Mouse (Mus musculus) limb, embryonic 14.5 days (tissue): Measurements from ENCODE around the gene Slc37a1. TPM values are rescaled to one million over a fixed set of nuclear protein-coding genes. Genes with fewer than 3 reads are reported as not detected.

Experiments
- ATAC-seq: fragments of 200-750 bp; cut with Nextera tagmentation; 2 replicates; pipeline ENCODE4 v1.8.0; 2017; ENCODE audit warnings: low read depth, moderate number of reproducible peaks, moderate TSS enrichment; ENCODE audit not compliant: low FRiP score
- DNase-seq: peaks from one replicate; pipeline ENCODE4 v3.0.0-alpha.2; 2015; ENCODE audit warnings: low spot score
- H3K27ac ChIP-seq: fragments of 300-500 bp; sonication (generic); replicated peaks from 2 replicates; pipeline ENCODE4 v1.5.1; 2014; ENCODE audit warnings: low read depth, mild to moderate bottlenecking, low read length, moderate library complexity, mixed read lengths
- H3K27me3 ChIP-seq: fragments of 300-500 bp; sonication (generic); 2 replicates; pipeline ENCODE4 v1.6.1; 2014; ENCODE audit warnings: low read length, mixed read lengths; ENCODE audit not compliant: control insufficient read depth, insufficient read depth
- H3K36me3 ChIP-seq: fragments of 300-500 bp; sonication (generic); 2 replicates; pipeline ENCODE4 v1.6.1; 2014; ENCODE audit warnings: mild to moderate bottlenecking, low read length, moderate library complexity, mixed read lengths; ENCODE audit not compliant: control insufficient read depth, insufficient read depth
- H3K4me1 ChIP-seq: fragments of 300-500 bp; sonication (generic); 2 replicates; pipeline ENCODE4 v1.6.1; 2014; ENCODE audit warnings: antibody characterized with exemption, low read length, mixed read lengths; ENCODE audit not compliant: control insufficient read depth, insufficient read depth
- H3K4me2 ChIP-seq: fragments of 300-500 bp; sonication (generic); replicated peaks from 2 replicates; pipeline ENCODE4 v1.6.1; 2014; ENCODE audit warnings: low read depth, mild to moderate bottlenecking, low read length, moderate library complexity; ENCODE audit not compliant: severe bottlenecking
- H3K4me3 ChIP-seq: fragments of 300-500 bp; sonication (generic); replicated peaks from 2 replicates; pipeline ENCODE4 v1.5.1; 2014; ENCODE audit warnings: low read length
- H3K9ac ChIP-seq: fragments of 300-500 bp; sonication (generic); 2 replicates; pipeline ENCODE4 v1.6.1; 2014; ENCODE audit warnings: mild to moderate bottlenecking, low read depth, low read length, moderate library complexity; ENCODE audit not compliant: severe bottlenecking
- H3K9me3 ChIP-seq: fragments of 300-500 bp; sonication (generic); 2 replicates; pipeline ENCODE4 v1.6.1; 2016; ENCODE audit warnings: low read length; ENCODE audit not compliant: control insufficient read depth
- POLR2A ChIP-seq: fragments of 200-500 bp; IDR thresholded peaks from 2 replicates; pipeline ENCODE4 v1.8.0; 2012; ENCODE audit warnings: inconsistent platforms, mild to moderate bottlenecking, moderate library complexity, borderline replicate concordance; ENCODE audit not compliant: insufficient read depth, insufficient read length; ENCODE audit errors: extremely low read depth
- WGBS: fragments of 180-500 bp; shearing (Covaris S2); extraction: QIAGEN DNeasy Blood & Tissue Kit; methylation state at CpG from one replicate; pipeline ENCODE4 v1.1.7; 2014; 5-methylcytosine and 5-hydroxymethylcytosine counted together
- polyA plus RNA-seq, 2 experiments: library from polyadenylated mRNA; depleted of rRNA in 1 of 2; stranded (reverse) in 1 of 2; unstranded in 1 of 2; fragments of >200 nt; fragmentation: Nextera tagmentation in 1 of 2; extraction: Ambion mirVana in 1 of 2; gene quantifications; 2 replicates each; pipeline versions ENCODE4 v1.2.1 to v1.2.3; 2012 to 2014

The Slc37a1 gene
- polyA plus RNA-seq (2012; rRNA removed) = 1.8 and 2.4 TPM in 2 replicates
- 1.5 and 1.6 TPM in 2 replicates for polyA plus RNA-seq (2014; fragmentation: Nextera tagmentation; extraction: Ambion mirVana)

DNA sequence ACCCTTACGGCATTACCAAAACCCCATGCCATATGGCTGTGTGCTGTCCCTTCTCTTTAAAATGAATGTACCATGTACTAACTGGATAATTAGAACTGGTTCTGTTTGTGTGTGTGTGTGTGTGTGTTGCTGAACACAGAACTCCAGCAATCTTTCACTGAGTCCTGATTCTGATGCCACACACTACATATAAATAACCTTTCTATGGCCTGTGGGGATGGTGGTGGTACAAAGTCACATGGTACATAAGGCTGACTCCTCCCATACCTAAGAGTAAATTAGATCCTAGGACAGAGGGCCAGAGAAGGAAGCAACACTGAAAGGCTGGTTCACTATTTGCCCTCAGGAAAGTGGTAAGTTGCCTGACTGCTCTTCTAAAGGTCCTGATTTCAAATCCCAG, at the start of gene Slc37a1:
Gene Slc37a1 (plus strand): TSS at position 301 of the 400 bp plus-strand sequence.
- no peak within 1 kb of the TSS for H3K4me2 ChIP-seq
- no peaks in the 10 kb centered on the region for H3K36me3 ChIP-seq
- H3K9me3 ChIP-seq = no peaks in the 10 kb centered on the region
- H3K27me3 ChIP-seq = no peaks in the 10 kb centered on the region
- no peak within 1 kb of the TSS for H3K9ac ChIP-seq
- TF ChIP-seq POLR2A = no peak
- no peak within 1 kb of the TSS for H3K4me3 ChIP-seq
- no peaks in the 10 kb centered on the region for H3K4me1 ChIP-seq
- WGBS = 100% methylated on average over 1 of the region's 1 CpGs
- DNase-seq (no peak), ATAC-seq (no peak)
- no peak within 1 kb of the TSS for H3K27ac ChIP-seq

DNA sequence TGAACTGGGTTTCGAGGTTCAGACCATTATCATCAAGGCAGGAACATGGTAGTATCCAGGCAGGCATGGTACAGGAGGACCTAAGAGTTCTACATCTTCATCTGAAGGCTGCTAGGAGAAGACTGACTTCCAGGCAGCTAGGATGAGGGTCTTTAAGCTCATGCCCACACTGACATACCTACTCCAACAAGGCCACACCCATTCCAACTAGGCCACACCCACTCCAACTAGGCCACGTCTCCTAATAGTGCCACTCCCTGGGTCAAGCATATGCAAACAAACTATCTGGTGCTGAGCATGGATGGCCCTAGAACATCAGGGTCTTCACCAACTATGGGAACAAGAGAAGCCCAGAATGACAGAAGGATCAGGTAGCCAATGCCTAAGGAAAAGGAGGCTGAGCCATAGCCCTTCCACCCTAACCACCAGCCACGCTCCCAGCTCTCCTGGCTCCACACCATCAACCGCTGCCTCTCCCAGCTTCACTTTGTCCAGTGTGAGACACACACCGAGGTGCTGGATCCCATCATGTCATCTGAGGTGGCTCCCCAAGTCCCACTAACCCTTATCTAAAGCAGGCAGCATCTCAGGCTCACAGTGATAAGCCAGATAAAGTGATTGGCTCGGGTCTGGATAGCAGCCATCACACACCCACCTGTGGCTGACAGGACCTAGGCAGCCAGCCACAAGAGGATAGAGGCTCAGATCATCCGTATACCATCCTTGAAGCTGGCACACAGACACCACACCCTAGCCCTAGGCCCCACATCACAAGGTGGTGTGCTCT, 48.2 kb upstream of the Slc37a1 start:
- Histone ChIP-seq H3K4me3 (no peak overlapping the region), H3K27me3 (no peaks in the 10 kb centered on the region), H3K9me3 (no peaks in the 10 kb centered on the region), H3K4me1 (no peaks in the 10 kb centered on the region), H3K4me2 (no peak overlapping the region), H3K36me3 (no peaks in the 10 kb centered on the region), H3K27ac (no peak overlapping the region), H3K9ac (no peak overlapping the region)
- WGBS = 80% methylated on average over 7 of the region's 7 CpGs
- TF ChIP-seq POLR2A = no peak
- ATAC-seq (no peak), DNase-seq (no peak)

DNA sequence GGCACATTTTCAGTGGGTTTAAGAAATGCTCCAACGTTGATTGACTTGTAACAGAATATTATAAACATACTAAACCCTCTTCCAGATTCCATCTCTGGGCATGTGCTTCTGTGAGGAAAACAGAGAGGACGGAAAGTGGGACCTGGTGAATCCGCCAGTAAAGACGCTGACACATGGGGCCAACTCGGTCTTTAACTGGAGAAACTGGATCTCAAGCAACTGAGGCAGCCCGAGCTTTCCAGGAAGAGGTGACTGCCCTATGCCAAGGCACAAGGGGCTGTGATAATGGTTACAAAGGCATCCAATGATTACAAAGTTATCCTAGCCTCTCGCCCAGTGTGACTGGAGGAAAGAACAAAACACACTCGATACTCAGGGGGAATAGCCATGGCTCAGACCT, 45.4 kb upstream of the Slc37a1 start:
- WGBS = 82% methylated on average over 8 of the region's 8 CpGs
- ATAC-seq = no peak
- H3K9me3 ChIP-seq = no peaks in the 10 kb centered on the region
- no peak overlapping the region for H3K9ac ChIP-seq
- H3K27me3 ChIP-seq = no peaks in the 10 kb centered on the region
- H3K27ac ChIP-seq = no peak overlapping the region
- H3K4me2 ChIP-seq = no peak overlapping the region
- no peaks in the 10 kb centered on the region for H3K36me3 ChIP-seq
- DNase-seq = no peak
- H3K4me1 ChIP-seq = no peaks in the 10 kb centered on the region
- no peak for TF ChIP-seq POLR2A
- no peak overlapping the region for H3K4me3 ChIP-seq

DNA sequence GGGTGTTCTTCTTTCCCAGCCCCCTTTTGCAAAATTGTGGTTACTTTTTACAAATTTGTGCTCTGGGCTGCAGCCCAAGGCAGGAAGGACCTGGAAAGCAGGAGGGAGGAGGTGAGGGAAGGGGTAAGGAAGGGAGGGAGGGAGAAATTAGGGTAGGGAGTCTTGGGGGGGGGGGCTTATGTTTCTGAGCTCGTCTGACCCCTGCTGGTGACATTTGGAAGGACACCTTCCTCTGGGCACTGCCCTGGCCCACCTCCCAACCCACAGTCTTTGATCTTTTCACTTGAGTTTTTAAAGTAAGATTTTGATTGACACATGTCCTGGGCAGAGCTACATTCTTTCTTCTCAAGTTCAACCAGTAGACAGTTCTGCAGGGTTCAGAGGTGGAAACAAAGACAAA, 43.8 kb upstream of the Slc37a1 start:
- 0% methylated on average over 1 of the region's 1 CpGs for WGBS

DNA sequence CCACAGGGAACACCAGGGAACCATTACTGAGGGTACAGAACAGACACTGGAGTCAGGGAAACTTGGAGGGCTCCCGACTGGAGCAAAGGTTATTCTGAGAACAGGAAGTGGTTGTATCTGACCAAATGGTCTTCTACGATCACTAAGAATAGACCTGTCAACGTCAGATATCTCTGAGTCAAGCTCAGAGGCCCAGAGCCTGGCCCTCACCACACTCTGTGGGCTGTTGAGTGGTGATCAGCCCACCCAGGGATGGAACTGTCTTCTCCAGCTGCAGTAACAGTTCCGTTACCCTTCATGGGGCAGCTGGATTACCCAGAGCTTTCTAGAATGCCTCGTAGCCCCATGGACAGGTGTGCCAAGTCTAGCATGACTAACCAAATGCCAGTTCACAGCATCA, 41.3 kb upstream of the Slc37a1 start:
- Histone ChIP-seq H3K27ac (no peak overlapping the region), H3K36me3 (no peaks in the 10 kb centered on the region), H3K4me1 (no peaks in the 10 kb centered on the region), H3K9me3 (no peaks in the 10 kb centered on the region), H3K27me3 (no peaks in the 10 kb centered on the region), H3K4me3 (no peak overlapping the region), H3K9ac (no peak overlapping the region), H3K4me2 (no peak overlapping the region)
- TF ChIP-seq POLR2A = no peak
- ATAC-seq = no peak
- DNase-seq = no peak
- WGBS = 78% methylated on average over 5 of the region's 5 CpGs

More for the DNA sequence above, 43.8 kb upstream of the Slc37a1 start:
- ATAC-seq = no peak
- no peak for DNase-seq
- no peak for TF ChIP-seq POLR2A
- no peaks in the 10 kb centered on the region for H3K27me3 ChIP-seq
- H3K4me2 ChIP-seq = no peak overlapping the region
- no peaks in the 10 kb centered on the region for H3K36me3 ChIP-seq
- H3K27ac ChIP-seq = no peak overlapping the region
- H3K9me3 ChIP-seq = no peaks in the 10 kb centered on the region
- H3K4me1 ChIP-seq = no peaks in the 10 kb centered on the region
- no peak overlapping the region for H3K9ac ChIP-seq
- H3K4me3 ChIP-seq = no peak overlapping the region
